Mouse (Mus musculus) brain, embryonic 14.5 days (tissue): ENCODE measurements around the gene Pacsin2. TPM values are rescaled to one million over a fixed set of nuclear protein-coding genes. Genes with fewer than 3 reads are reported as not detected.
A peak's percentile ranks its signal among the peaks of the same experiment; 100 is the strongest.

Source experiments
- DNase-seq: peaks from one replicate; pipeline ENCODE4 v3.0.0-alpha.2; 2011; ENCODE audit warnings: low read depth
- CTCF ChIP-seq: fragments of 200-500 bp; IDR thresholded peaks from 2 replicates; pipeline ENCODE4 v1.5.1; 2012; ENCODE audit warnings: inconsistent platforms, mild to moderate bottlenecking, moderate library complexity, borderline replicate concordance; ENCODE audit not compliant: insufficient read depth, insufficient read length; ENCODE audit errors: extremely low read depth
- POLR2A ChIP-seq: fragments of 200-500 bp; IDR thresholded peaks from 2 replicates; pipeline ENCODE4 v1.6.1; 2012; ENCODE audit warnings: mild to moderate bottlenecking, inconsistent platforms, borderline replicate concordance; ENCODE audit not compliant: poor library complexity, insufficient read depth, insufficient read length, severe bottlenecking; ENCODE audit errors: extremely low read depth
- polyA plus RNA-seq: library from polyadenylated mRNA; depleted of rRNA; stranded (reverse); fragments of >200 nt; gene quantifications from 2 replicates; pipeline ENCODE4 v1.2.3, GENCODE M21; 2012

Pacsin2 gene
- polyA plus RNA-seq, 1 experiment, result 31.4 TPM

DNA sequence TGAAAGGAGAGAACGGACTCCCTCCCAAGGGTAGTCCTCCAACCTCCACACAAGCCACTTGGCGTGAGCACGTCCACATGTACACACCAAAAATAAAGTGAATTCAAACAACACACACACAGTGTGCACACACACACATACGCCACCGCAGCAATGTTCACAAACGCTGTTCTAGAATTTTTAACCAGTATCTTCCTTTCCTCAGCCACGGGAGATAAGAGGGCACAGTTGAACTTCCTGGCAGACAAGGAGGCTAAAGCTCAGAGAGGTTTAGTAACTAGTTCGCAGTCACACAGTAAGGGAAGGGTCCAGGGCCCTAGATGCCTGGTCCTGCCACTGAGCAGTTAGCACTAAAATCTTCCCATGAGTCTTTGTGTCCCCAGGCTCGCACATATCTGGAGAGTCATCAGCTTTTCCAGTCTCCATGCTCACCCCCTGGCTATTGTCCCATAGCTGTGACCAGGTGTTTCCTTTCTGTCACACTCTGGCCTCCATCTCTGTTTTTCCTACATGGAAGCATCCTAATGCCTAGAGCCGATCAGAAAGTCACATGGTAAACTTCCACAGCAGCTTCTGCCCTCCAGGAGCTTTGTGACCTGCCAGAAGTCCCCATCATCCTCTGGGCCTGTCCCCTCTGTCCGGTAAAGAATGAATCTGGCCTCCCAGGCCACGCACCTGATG is 12.3 kb upstream of the Pacsin2 start:
- no peak for DNase-seq
- no peak for TF ChIP-seq POLR2A
- no peak for TF ChIP-seq CTCF

DNA sequence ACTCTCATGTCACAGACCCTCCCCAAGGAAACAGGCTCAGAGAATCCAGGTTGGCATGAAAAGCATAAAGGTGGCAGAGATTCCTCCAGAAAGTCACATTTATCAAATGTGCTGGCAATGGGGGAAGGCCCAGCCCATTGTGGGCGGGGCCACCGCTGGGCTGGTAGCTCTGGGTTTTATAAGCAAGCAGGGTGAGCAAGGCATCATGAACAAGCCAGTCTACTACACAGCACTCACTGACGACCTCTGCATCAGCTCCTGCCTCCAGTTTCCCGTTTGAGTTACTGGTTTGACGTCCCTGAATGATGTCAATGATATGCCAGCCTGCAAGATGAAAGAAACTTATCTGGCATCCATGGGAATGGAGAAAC is 10.0 kb upstream of the Pacsin2 start:
- DNase-seq, result no peak
- TF ChIP-seq POLR2A, result no peak
- no peak for TF ChIP-seq CTCF

DNA sequence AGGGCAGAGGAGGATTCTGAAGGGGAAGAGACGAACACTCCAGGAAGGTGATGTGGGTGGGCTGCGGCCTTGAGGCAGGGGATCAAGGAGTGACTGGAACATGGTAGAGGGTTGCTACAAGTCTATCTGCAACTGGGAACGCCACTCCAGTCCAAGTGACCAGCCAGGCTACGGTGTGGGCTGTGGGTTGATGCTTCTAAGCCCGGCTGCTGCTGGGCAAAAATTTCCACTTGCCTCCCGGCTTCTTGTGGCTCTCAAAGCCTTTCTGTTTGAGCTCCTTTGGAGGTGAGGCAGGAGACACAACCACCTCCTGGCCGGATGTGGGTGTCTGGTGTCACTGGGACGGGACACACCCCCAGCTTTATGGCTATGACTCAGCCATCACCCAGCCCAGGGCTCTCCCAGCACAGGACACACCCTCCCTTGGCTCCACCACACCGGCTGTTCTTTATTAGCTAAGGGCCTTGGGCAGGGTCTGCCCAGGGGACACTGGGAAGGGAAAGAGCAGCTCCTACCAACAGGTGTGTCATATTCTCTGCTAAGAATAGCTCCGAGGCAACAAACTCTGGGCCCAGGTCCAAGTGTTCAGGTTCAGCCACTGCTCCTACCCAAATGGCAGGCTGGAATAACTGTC is 9.5 kb upstream of the Pacsin2 start:
- DNase-seq, result no peak

DNA sequence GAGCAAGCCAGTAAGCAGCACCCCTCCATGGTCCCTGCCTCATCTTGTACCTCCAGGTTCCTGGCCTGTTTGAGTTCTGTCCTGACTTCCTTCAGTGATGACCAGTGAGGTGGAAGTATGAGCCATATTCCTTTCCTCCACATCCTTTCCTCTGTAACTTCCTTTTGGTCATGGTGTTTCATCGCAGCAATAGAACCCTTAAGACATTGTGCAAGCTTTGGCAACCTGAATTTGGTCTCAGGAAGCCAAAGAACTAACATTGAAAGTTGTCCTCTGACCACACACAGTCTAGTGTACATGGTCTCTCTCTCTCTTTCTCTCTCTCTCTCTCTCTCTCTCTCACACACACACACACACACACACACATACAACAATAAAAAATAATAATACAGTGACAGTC is 8.8 kb upstream of the Pacsin2 start:
- no peak for DNase-seq
- TF ChIP-seq POLR2A, result no peak
- no peak for TF ChIP-seq CTCF

More for the DNA sequence above, 9.5 kb upstream of the Pacsin2 start:
- TF ChIP-seq CTCF (no peak), POLR2A (no peak)

DNA sequence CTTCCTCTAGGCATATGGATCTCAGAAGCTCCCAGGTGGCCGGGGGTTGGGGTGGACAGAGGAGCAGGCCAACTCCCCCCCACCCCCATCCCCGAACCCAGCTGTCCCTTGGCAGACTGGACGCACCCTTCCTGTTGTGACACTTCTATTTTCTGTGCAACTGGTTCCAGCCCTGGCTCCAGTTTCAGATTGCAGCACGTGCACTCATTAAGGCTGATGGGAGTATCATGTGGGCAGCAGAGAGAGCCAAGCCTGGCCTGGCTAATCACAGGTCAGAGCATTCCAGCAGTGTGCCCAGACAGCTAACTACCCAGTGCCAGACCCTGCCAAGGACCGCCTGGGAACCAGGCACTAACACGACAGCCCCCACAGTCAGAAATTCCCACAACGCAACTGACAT is 7.1 kb upstream of the Pacsin2 start:
- no peak for TF ChIP-seq POLR2A
- TF ChIP-seq CTCF, result no peak
- DNase-seq, result peak; percentile 64

DNA sequence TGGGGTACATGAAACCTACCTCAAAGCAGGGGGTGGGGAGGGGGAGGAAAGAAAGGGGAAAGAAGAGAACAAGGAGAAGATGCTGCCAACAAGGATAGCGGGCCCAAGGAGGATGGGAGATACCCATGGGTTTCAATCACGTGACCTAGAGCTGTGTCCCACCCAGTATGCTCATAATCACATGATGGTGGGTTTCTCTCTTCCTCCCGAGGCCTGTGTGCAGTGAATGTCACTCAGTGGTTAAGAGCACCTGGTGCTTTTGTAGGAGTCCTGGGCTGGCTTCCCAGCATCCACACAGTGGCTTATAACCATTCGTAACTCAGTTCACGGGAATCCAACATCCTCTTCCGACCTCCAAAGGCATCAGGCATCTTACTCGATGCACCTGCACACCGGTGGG is 6.0 kb upstream of the Pacsin2 start:
- no peak for DNase-seq
- TF ChIP-seq CTCF (no peak), POLR2A (no peak)

DNA sequence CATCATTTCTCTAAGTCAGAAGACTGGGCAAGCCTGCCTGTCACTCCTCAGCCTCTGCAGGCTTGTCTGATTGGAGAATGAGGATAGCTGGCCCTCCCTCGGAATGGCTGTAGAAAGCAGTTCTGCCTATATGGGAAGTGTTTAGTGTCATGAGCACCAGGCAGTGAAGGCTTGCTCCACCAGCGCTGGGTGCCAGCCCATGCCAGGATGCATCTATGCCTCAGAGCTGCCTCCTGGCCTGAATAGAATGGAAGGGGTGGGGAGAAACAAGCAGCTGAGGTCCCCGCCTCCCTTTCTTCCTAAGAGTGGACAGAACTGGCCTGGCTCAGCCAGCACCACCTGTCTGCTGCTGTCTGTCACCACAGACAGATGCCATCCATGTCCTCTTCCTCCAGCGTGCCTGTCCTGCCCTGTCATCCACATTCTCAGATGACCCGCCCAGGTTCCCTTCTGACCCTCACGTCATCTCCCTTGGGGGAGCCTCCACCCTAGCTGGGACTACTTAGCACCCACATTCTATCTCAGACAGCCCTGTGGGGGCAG is 4.9 kb upstream of the Pacsin2 start:
- no peak for TF ChIP-seq POLR2A
- TF ChIP-seq CTCF, result no peak
- no peak for DNase-seq

- no peak for TF ChIP-seq CTCF
- TF ChIP-seq POLR2A, result no peak
- no peak for DNase-seq
Measured at GRCm38 (mm10) chr15:83467232-83467966, 3.0 kb upstream of the Pacsin2 start.

DNA sequence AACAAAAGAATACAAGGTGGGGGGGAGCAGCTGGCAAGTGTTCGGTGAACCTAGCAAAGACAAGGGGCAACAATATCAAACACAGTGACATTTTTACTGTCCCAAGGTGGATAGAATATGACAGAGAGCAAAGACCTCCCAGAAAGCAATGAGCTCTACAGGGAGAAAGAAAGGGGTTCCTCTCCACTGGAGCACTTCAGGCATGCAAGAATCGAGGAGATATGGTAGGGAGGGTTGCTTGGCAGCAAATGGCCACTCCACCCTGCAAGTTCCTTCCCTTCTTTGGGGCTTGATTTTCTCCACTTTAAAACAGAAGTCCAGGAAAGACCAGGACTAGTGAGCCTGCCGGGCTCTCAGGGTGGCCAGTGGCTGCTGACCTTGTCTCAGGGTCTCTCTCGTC is 1.9 kb upstream of the Pacsin2 start:
- no peak for DNase-seq
- TF ChIP-seq POLR2A (no peak), CTCF (no peak)

DNA sequence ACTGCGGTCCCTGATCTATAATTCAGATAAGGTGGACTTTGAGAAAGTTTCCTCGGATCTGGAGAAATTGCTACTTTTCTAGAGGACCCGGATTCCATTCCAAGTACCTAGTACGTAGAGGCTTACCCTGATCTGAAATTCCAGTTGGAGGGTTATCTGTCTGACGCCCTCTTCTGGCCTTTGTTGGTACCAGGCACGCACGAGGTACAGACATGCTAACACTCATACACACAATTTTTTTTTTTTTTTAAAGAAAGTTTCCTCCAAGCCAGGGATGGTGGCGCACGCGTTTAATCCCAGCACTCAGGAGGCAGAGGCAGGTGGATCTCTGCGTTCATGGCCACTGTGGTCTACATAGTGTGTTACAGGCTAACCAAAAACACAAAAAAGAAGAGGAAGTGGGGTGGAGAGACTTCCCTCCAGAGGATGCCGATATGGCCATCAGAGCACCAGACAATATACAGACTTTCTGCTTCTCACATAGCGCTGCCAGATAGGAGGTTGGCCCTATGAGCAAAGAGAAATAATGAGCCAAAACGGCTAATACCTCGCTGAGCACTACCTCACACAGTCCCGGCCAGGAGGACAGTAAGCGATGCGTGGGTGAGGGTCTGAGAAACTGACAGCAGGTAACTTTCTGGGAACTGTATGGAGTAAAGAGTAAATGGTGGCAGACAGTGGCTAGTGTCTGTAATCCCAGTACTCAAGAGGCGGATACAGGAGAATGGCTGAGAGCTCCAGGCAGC is 672 bp upstream of the Pacsin2 start:
- no peak for DNase-seq
- no peak; the same call in 1 of the 2 replicates for TF ChIP-seq CTCF
- TF ChIP-seq POLR2A, result no peak
